Comparison of ENCODE assay signal across 10 mouse cellular contexts in genomic region chr5:34170726-34171125, GRCm38 (mm10). TPM values are rescaled to one million over a fixed set of nuclear protein-coding genes. Genes with fewer than 3 reads are reported as not detected.
DNase-seq lines count a peak whose midpoint lies in the region; ATAC-seq and TF ChIP-seq lines count a peak whose summit lies in the region.
"Had no signal": no experiment of that assay in that cellular context is flagged by ENCODE, and none has a peak within 500 bp of the region (broad histone marks: within the 10 kb centered on the region; RNA-seq: fewer than 3 reads in every experiment).

No protein-coding gene starts in this region.

- no peaks in the 10 kb centered on the region for H3K9me3 ChIP-seq in embryonic facial prominence, embryonic 10.5 days
- no peaks in the 10 kb centered on the region for H3K9me3 ChIP-seq in liver, postnatal 0 days (ENCODE audit: low read length)
- H3K9me3 ChIP-seq: limb, embryonic 13.5 days had no signal

- no peaks in the 10 kb centered on the region for H3K27me3 ChIP-seq in embryonic facial prominence, embryonic 10.5 days (replicated peaks; ENCODE audit: low read depth, poor library complexity, severe bottlenecking)
- H3K27me3 ChIP-seq in liver, postnatal 0 days (ENCODE audit: insufficient read depth, low read length), result no peaks in the 10 kb centered on the region
- H3K27me3 ChIP-seq: limb, embryonic 13.5 days had no signal

- peaks cover 23% of the 10 kb centered on the region for H3K4me1 ChIP-seq in embryonic facial prominence, embryonic 10.5 days
- peaks cover 16% of the 10 kb centered on the region for H3K4me1 ChIP-seq in liver, postnatal 0 days (ENCODE audit: insufficient read depth)

- H3K4me3 ChIP-seq in layer of hippocampus, adult 2 months, result no peak overlapping the region
- no peak overlapping the region for H3K4me3 ChIP-seq in embryonic facial prominence, embryonic 10.5 days
- H3K4me3 ChIP-seq in liver, postnatal 0 days (ENCODE audit: low read depth, low read length), result no peak overlapping the region

- TF ChIP-seq EP300 in liver, postnatal 0 days (IDR thresholded peaks at IDR 0.05; ENCODE audit: low read depth), result no peak

- peaks cover 31% of the 10 kb centered on the region for H3K36me3 ChIP-seq in embryonic facial prominence, embryonic 10.5 days (replicated peaks)
- H3K36me3 ChIP-seq in liver, postnatal 0 days (replicated peaks; ENCODE audit: insufficient read depth, low read length), result peaks cover 24% of the 10 kb centered on the region

- 56% methylated on average over 4 of the region's 4 CpGs for WGBS in embryonic facial prominence, embryonic 10.5 days
- WGBS in liver, postnatal 0 days (ENCODE audit: insufficient replicate concordance), result 47% methylated on average over 4 of the region's 4 CpGs

- H3K4me2 ChIP-seq in liver, postnatal 0 days (ENCODE audit: low read depth, low read length), result peak overlapping the region; percentile 26; the same call in 1 of the 2 replicates

- peak; percentile 31 for DNase-seq in cerebellum, adult 11 months
- DNase-seq in cerebellum, postnatal 36 days, result no peak
- DNase-seq in layer of hippocampus, adult 2 months (ENCODE audit: low spot score in 2 of 2), result peak in 1 of 2 experiments; percentile 57
- DNase-seq in layer of hippocampus, adult 18-20 months (ENCODE audit: low spot score in 2 of 2), result no peak
- no peak for DNase-seq in embryonic facial prominence, embryonic 10.5 days (ENCODE audit: low spot score)
- DNase-seq in liver, postnatal 0 days, result no peak
- DNase-seq in urinary bladder, postnatal 14 days (ENCODE audit: low spot score), result no peak
- no peak for DNase-seq in adrenal gland, adult 18-20 months (ENCODE audit: low spot score in 2 of 2)
- DNase-seq: adrenal gland, postnatal 36 days had no signal

- ATAC-seq in liver, postnatal 0 days, result no peak

- no peak overlapping the region for H3K9ac ChIP-seq in liver, postnatal 0 days (replicated peaks)
- H3K9ac ChIP-seq: limb, embryonic 13.5 days had no signal

- H3K27ac ChIP-seq in layer of hippocampus, adult 2 months, result peak overlapping the region; percentile 90
- H3K27ac ChIP-seq in embryonic facial prominence, embryonic 10.5 days (replicated peaks), result peak overlapping the region; percentile 91
- peak overlapping the region; percentile 96 for H3K27ac ChIP-seq in liver, postnatal 0 days (ENCODE audit: low read depth)

- TF ChIP-seq CTCF in layer of hippocampus, adult 2 months (conservative IDR thresholded peaks at IDR 0.05), result no peak
- TF ChIP-seq CTCF in liver, postnatal 0 days (IDR thresholded peaks at IDR 0.05; ENCODE audit: low read depth), result no peak

RNA-seq across cellular contexts. Expression of gene Haus3, which starts 1.4 kb away (rescaled TPM):
- total RNA-seq in layer of hippocampus, adult 2 months (2021), result 1 to 10 TPM; 6.4 to 7.3 TPM
- 1 to 10 TPM; 6.3 to 7.5 TPM for total RNA-seq in layer of hippocampus, adult 18-20 months (2021)
- polyA plus RNA-seq in embryonic facial prominence, embryonic 10.5 days (2016; fragmentation: Nextera tagmentation; extraction: Ambion mirVana), result 53.0 and 60.0 TPM in 2 replicates
- 12.3 and 14.0 TPM in 2 replicates for polyA plus RNA-seq in liver, postnatal 0 days (2015; fragmentation: Nextera tagmentation; extraction: Ambion mirVana)
- total RNA-seq in adrenal gland, adult 18-20 months (2021), result 1 to 10 TPM; 8.3 to 9.3 TPM

RNA-seq across cellular contexts. Expression of gene Poln, which starts 1.5 kb away (rescaled TPM):
- total RNA-seq in layer of hippocampus, adult 2 months (2021), result 1 to 10 TPM in 1 of 2 experiments, under 1 TPM in 1; 0.61 to 1.0 TPM
- 1 to 10 TPM; 1.1 to 1.3 TPM for total RNA-seq in layer of hippocampus, adult 18-20 months (2021)
- polyA plus RNA-seq in embryonic facial prominence, embryonic 10.5 days (2016; fragmentation: Nextera tagmentation; extraction: Ambion mirVana), result 0.67 and 0.69 TPM in 2 replicates
- 0.38 and 0.47 TPM in 2 replicates for polyA plus RNA-seq in liver, postnatal 0 days (2015; fragmentation: Nextera tagmentation; extraction: Ambion mirVana)
- total RNA-seq in adrenal gland, adult 18-20 months (2021), result 10 to 100 TPM; 15.5 to 26.2 TPM

RNA-seq across cellular contexts. Expression of gene Mxd4, which starts 16.8 kb away (rescaled TPM):
- 10 to 100 TPM; 84.9 to 94.7 TPM for total RNA-seq in layer of hippocampus, adult 2 months (2021)
- total RNA-seq in layer of hippocampus, adult 18-20 months (2021), result 10 to 100 TPM; 84.6 to 86.5 TPM
- polyA plus RNA-seq in embryonic facial prominence, embryonic 10.5 days (2016; fragmentation: Nextera tagmentation; extraction: Ambion mirVana), result 18.7 and 23.0 TPM in 2 replicates
- polyA plus RNA-seq in liver, postnatal 0 days (2015; fragmentation: Nextera tagmentation; extraction: Ambion mirVana), result 7.5 and 9.4 TPM in 2 replicates
- 100 to 1,000 TPM; 108 to 114 TPM for total RNA-seq in adrenal gland, adult 18-20 months (2021)

Comparison
In these comparisons a context has a peak if more than half of its experiments do, and no peak if none do; other contexts are left out.
1. RNA of gene Poln, which starts 1.5 kb away (total RNA-seq): 15.5 to 26.2 TPM in adrenal gland, adult 18-20 months; 1.1 to 1.3 TPM in layer of hippocampus, adult 18-20 months and 0.61 to 1.0 TPM in layer of hippocampus, adult 2 months; every median in the first group is over 4 times any median in the second.
2. Peak in every context shown above with its lines, with median percentiles within 50 percentile points of each other: H3K27ac ChIP-seq.